Mouse (Mus musculus): ENCODE measurements around the gene Apba1.
A peak's percentile ranks its signal among the peaks of the same experiment; 100 is the strongest.

The Apba1 gene

DNA sequence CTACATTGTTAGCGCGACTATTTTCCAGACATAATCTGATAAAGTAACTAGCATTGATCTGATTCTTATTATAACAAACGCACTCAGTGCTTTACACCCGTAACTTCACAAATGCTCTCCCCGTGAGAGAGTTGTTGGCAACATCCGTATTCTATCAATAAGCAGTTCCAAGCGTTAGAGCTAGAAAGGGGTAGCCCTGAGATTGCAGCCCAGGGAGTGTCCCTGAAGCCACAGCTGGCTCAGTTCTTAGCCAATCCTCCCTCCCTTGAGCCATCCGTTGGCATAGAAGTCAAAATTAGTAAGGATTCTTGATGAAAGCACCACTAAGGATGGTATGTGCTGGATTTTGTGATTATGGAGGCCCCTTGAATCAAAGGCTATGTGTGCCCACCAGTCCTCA is 48.7 kb downstream of the Apba1 start:
- DNase-seq = no peak

DNA sequence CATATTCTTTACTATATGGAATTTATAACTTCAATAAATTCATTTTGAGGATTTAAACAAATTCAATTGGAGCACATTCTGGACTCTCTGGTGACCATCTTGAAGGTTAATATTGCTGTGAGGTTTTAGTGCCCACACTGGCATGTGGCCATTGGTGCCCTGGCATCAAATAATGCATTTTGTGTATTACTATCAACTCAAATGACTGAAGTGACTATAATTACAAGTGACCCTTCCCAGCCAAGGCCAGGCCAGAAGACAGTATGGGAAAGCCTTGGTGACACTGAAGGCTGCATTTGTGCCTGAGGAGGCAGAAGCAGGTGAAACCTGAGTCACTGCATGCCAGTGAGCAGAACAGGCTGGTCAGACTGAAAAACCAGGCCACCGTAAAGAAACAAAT is 50.5 kb downstream of the Apba1 start:
- no peak for DNase-seq

DNA sequence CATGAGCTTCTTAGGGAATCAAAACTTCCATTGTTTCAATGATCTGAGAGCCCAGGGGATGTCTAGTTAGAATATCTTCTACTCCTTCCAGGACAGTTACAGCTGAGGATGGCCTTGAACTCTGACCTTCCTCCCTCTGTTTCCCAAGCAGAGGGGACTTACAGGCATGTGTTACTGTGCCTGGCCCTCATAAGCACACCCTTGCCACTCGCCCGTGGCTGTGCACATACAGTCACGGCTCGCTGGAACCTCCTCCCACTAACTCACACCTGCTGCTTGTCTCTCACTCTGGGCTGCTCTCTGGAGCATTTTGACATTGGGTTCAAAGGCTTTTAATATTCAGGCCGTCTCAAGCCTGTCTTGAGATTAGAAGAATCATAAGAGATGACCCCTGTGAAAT is 51.8 kb downstream of the Apba1 start:
- DNase-seq = no peak

DNA sequence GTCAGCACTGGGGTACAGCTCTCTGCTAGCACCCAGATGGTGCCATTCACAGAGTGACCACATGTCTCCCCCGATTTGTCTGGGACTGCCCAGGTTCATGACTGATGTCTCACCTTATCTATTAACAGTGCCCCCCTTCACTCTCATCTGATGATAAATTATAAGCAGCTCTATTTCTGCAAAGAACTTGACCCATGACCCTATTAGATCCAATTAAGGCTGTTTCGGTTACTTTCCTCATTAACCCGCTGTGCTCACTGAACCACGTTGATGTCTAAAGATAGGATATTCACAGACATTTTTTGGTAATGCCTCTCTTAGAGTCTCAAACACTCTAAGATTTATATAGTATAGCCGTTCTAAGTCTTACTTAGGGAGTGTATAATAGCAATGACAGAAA is 52.3 kb downstream of the Apba1 start:
- DNase-seq = no peak

DNA sequence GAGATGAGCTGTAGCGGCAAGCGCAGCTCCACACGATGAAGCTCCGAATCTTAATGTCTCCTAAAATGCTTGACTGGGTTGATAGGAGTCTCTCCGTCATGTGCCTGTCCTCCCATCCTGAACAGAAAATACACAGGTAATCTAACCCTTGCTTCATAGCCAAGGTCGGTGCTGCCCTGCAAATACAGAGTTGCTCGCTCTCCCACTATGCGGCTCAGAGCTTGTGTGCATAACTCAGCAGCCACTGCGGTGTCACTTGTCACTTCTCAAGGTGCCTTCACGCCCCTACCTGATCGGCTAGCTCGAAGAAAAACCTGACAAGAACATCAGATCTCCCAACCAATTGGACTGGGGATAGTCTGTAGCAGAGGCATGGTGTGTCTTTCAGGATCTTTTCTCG is 58.1 kb downstream of the Apba1 start:
- no peak for DNase-seq

DNA sequence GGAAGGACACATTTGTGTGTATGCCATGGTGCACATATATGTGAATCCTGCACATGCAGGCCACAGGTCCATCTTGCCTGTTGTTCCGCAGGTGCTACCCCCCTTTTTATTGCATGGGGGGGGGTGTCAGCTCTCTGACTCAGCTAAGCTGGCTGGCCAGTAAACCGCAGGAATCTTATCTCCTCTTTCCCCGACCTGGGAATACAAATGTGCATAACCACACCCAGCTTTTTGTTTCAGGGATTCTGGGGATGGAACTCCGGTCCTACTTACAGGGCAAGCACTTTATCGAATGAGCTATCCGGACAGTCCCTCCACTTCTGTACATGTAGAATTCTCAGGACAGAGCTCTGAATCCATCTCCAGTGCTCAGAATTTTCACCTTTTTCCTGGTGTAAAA is 58.5 kb downstream of the Apba1 start:
- no peak for DNase-seq

DNA sequence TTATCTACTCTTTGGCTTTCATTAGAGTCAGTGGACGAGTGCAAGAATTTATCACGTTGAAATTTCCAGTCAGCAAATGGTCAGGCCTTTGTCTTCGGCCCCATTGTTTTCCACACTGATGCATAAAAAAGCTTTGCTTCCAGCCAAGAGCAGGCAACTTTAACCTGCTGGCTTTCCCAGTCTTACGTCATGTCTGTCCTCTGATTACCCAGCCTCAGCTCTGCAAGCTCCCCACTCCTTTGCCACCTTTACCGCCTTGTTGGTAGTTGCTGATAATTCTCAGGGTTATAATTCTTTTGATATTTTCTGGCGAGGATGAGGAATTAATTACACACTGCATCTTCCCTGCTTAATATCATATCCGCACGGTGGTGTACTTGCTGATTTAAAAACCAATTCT is 61.2 kb downstream of the Apba1 start:
- no peak for DNase-seq

DNA sequence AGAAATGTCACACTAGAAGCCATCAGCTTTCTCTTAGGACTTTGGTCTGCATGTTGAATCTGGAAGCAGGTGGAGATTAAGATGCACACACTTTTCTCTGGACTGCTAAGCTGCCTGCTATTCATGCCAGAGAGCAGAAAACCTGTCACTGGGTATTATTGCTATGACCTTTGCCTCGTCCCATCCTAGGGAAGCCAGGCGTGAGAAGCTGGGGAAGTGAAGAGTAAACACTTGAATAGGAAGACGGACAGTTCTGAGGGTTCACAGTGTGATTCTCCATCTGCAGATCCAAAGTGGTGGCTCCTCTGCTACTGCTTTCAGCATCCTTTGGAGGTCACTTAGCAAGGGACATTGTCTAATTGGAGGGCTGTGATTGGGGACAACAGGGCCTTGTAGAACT is 63.8 kb downstream of the Apba1 start:
- no peak for DNase-seq

DNA sequence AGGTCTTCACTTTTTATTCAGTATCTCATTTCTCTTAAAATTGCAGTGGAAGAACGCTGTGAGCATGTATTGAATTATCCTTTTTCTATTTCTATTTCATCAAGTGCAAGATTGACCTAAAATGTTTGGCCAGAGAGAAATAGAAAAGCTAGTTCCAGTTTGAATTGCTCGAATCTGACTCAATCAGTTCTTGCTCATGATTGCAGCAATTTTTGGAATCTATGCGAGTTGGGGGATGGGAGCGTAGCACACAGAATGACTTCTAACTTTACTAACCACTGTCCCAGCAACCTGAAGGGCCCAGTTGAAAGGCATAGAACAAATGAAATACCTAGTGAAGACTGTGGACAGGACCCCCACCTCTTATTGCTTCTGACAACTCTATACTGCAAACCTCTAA is 64.8 kb downstream of the Apba1 start:
- DNase-seq = no peak

DNA sequence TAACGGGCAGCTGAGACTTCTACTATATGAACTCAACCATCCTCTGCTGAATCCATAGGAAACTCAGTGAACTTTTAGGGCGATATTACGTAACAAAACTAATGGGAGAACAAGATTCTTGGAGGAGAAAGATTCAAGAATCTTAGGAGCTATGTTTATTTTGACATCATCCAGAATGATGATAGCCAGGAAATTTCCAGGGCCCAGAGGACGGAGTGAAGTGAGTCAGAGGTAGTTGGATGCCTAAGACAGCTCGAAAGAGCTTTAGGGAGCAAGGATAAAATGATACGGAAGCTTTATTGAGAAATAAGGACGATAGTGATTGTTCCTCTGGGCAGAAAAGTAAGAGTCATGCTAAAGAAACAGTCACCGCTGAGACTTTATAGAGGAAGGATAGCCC is 67.6 kb downstream of the Apba1 start:
- no peak for DNase-seq

DNA sequence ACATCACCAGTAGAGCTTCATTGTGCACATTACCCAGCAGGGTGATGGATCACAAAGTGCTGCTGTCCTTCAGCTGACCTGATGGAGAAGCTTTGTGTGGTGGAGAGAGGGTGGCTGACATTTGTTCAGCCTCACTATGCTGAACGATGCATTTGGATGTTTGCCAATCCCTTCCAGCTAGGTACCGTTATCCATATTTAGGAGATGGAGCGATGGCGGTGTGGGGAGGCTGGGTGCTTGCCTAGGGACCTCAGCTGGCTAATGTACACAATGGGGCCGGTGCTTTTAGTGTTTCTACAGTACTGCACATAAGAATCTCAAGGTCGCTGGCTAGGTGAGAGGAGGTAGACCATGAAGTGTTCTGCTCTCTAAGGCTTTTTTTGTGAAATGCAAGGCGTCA is 72.1 kb downstream of the Apba1 start:
- DNase-seq = no peak

DNA sequence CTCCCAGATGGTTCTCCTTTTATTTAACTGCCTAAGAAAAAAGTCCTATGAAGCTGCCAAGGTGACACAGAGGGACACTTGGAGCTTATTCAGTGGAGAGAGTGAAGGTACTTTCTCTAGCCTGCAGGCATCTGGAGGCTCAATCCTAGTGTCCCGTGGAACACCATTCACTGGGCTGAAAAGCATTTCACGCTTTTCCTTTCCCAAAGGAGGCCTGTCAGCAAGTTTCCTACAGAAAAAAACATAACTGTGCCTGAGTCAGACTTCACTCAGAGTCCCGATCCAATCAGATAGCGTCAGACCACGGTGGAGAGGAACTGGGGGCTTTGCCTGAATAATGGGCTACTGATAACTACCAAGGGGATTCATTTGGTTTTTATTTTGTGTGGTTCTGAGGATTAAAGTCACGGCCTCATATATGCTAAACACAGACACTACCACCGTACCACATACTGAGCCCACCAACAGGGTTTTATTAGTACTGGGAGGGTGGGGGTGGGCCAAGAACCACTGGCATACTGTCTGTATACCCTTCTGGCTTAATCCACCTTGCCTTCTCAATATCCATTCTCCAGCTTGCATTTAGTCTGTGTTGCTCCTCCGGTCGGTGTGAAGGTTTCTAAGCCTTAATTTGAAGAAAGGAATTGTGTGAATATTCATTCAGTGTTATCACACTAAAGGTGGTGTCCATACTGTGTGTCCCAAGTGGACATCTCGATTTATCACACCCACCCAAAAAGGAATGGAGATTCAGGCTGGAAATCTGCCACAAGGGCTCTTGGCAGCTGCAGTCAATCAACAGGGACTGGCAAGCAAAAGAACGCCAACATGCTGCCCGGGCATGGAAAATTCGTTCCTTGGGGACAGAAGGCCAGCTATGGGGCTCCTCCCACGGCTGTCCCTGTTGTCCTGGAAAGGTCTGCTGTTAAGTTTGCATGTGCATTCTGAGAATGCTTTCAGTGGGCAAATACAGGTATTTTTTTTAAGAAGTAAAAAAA is 75.3 kb downstream of the Apba1 start:
- DNase-seq = peak; percentile 79 to 84

DNA sequence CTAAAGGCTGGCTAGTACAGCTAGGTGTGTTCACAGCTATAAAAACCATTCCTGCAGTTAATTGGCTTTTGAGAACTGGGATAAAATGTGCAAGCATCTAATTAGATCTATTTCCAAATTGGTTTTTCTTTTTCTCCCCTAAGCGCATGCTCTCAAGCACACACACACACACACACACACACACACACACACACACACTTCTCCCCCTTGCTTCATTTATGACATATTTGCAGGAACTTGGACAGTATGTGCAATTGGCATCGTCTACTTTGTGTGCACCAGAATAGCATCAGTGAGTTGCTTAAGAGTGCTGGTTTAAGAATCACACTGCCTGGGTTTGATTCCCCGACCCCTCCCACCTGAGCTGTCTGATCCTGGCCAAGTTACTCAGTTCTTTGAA is 76.0 kb downstream of the Apba1 start:
- no peak for DNase-seq

DNA sequence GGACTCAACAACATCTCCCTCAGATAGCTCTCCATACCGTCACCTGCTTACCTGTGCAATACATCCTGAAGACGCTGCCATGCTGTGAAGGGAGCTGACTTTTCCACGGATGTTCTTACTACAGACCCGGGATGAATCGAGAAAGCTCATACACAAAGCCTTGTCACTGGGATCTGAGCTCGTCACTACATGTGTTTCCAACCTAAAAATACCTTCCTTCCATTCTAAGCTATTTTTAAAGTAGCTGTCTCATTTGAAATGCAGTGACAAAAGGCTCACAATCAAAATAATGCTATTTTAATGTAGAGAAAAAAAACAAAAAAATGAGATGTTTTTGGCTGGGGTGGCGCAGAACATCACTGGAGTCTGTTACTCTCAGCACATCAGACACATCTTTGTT is 97.1 kb downstream of the Apba1 start:
- DNase-seq = no peak

DNA sequence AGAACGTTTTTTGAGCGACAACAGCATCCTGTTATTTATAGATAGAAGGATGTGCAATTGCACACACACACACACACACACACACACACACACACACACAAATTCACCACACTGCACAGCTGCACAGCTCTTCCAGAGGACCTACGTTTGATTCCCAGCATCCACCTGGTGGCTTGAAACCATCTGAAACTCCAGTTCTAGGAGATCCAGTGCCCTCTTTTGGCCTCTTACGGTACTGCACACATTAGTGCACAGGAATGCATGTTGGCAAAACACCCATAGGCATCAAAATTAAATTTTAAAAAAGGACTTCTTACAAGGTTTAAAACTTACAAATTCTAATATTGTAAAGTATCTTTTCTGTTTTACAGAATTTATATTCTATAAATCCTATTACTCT is 99.4 kb downstream of the Apba1 start:
- DNase-seq = no peak

DNA sequence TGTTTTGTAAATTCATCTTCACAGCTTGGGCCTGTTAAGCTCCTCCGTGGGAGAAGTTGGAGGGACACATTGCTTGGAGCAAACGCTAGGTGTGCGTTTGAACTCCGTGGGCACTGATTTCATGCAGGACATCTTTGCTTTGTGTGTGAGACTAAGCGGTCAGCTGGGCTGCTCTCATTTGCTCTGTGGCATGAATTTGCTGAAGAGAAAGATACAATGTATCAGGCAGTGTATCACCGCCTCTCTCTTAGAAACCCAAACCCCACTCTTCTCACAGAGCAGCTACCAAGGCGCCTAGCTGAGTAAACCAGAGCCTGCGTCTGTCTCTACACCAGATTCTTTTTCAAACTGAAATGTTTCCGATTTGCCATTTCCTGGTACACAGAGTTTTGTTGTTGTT is 100.1 kb downstream of the Apba1 start:
- no peak for DNase-seq

DNA sequence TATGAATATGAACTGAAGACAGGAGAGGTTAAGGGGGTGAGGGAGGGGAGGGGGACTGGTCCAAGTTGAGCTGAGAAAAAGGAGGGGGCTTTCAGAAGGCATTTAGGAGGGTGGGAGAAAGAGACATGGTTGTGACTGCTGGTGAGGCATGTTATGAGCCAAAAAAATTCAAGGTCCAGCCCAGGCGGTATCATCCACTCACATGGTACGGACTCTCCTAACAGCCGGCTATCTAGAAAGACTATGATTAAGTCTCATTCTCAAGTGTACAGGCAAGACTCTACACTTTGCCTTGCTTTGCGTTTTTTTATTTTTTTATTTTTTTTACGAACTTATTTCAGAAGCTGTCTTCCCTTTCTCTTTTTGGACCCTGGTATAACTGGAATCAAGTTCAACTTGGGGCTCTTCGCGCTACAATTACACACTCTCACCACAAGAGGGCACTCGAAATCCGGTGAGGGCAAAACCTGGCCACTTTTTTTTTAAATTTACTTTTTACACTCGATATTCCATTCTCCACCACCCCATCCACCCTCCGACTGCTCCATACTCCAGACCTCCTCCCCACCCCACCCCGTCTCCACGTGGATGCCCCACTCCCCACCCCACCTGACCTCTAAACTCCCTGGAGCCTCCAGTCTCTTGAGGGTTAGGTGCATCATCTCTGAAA is 101.6 kb downstream of the Apba1 start:
- peak; percentile 50 to 64 for DNase-seq

DNA sequence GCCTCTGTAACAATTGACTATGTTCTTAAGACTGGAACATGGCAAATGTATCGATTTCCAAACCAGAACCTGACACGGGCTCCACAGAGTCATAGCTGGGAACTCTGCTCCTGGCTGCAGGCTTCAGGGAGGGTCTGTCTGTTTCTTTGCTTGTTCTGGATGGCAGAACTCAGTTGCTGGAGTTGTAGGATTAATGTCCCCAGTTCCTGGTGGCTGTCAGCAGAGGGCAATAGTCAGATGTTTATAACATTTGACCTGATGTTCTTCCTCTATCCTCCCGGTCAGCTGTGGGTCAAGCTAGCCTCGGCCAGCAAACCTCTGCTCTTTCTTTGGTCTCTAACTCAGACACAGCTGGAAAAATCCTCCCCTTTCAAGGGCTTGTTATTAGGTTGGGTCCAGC is 104.0 kb downstream of the Apba1 start:
- no peak for DNase-seq

DNA sequence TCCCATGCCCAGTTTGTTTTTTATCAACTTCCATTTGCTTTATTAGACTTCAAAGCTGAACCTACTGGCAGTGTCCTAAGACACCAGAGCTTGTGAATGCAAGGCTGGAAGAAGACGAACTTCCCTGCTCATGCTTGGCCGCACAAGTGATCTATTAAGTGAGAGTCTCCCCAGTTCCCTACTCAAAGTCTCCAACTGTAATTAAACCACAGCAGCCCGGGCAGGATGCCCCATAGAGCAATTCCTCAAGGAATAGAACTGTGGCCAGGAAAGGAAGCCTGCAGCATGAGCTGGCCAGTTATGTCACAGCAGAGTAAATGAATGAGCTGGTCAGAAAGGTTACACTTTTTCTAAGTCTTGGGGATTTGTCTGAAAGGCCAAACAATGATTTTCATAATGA is 105.3 kb downstream of the Apba1 start:
- DNase-seq = no peak

DNA sequence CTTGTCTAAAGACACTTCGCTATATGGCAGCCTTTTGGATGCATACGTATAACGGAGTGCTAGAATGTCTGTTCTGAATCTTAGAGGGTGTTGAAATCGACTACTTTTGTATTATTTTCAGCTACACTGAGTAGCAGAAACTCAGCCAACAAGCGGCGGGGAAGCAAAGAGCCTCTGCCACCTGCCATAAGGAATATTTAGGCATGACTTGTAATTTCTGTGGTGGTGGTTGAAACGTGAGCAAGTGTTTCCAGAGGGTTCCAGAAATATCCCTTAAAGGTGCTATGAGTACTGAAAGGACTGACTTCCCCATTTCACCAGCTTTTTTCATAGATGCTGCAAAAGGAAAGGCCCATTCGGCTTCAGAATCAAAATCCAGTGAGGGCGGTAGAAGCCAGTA is 107.4 kb downstream of the Apba1 start:
- peak; percentile 66 to 72 for DNase-seq

DNA sequence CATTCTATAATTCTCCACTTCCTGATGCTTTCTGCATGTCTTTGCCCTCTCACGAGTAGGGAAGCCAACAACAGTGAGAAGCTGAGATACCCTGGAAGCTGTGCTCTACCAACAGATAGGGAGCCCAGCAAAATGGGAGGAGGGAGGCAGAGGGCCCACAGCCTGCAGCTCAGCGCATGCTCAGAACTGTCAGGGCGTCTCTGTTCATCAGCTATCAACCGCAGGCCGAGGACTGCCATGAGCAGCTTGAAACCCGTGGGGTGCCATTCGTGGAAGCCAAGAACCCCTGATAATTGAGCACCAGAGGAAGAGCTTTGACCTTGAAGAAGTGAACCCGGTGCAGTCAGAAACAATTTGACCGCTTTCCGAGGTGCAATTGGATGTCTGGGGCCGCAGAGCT is 108.4 kb downstream of the Apba1 start:
- peak; percentile 86 to 90 for DNase-seq

DNA sequence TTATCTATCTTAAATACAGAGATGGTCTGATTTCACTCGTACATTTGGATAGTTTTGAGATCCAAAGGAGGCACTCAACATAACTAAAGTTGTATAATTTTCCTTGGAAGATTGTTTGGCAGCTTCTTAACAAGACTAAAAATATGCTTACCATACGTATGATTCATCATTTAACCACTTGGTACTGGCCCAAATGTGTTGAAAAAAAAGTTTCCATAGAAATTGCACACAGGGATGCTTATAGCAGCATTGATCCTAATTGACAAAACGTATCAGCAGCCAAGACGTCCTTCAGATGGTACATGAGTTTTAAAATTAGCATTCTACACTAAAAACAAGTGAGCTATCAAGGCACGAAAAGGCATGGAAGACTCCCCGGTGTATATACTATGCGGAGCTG is 108.9 kb downstream of the Apba1 start:
- DNase-seq = no peak

DNA sequence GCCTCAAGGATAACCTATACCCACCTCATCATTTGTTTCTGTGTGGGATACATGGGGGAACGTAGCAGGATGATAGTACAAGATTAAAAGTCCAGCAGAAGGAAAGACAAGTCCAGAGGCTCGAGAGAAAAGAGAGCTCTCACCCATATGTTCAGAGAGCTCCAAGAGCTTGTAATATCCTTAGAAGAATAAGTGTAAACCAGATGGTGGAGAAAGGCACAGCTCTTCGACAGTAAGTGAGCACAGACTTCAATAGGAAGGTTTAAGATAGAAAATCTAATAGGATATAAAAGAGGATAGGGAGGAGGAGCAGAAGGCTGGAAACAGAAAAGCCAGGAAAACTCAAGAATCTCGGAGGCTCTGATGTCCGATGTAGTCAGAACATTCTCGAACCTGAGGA is 115.8 kb downstream of the Apba1 start:
- DNase-seq = no peak

DNA sequence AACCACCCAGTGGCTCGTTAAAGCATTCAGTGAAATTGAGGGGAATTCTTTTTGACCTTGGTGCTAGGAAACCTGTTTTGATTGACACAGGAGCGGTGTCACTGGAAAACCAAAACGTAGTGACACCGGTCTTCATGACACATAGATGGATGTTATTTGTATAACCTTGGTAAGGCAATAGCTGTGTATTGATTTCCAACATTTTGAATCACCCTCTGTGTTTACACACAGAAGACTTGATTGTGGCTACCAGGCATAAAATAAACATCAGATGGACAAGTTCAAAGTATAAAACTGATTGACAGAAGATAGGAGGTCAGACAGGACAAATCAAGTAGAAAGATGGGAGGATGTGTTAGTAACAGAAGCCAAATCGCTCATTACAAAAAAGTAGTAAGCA is 117.1 kb downstream of the Apba1 start:
- DNase-seq = no peak

DNA sequence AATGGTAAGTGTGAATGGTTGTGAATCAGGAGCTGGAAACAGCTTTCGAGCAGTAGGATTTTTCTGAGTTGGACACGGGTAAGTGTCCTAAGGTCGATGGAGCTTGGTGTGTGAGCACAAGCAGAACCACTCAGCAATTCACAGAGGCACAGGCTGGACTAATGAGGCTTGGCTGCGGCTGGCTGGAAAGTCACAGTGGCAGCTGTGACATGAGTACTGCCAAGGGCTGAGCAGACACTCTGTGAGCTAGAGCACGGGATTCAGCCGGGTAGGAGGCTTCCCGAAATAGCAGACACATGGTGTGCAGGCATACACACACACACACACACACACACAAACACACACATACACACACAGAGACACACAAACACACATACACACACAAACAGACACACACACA is 121.2 kb downstream of the Apba1 start:
- DNase-seq = peak; percentile 66 to 75
